Comparison of ENCODE assay signal across 10 mouse cellular contexts in the genomic region with DNA sequence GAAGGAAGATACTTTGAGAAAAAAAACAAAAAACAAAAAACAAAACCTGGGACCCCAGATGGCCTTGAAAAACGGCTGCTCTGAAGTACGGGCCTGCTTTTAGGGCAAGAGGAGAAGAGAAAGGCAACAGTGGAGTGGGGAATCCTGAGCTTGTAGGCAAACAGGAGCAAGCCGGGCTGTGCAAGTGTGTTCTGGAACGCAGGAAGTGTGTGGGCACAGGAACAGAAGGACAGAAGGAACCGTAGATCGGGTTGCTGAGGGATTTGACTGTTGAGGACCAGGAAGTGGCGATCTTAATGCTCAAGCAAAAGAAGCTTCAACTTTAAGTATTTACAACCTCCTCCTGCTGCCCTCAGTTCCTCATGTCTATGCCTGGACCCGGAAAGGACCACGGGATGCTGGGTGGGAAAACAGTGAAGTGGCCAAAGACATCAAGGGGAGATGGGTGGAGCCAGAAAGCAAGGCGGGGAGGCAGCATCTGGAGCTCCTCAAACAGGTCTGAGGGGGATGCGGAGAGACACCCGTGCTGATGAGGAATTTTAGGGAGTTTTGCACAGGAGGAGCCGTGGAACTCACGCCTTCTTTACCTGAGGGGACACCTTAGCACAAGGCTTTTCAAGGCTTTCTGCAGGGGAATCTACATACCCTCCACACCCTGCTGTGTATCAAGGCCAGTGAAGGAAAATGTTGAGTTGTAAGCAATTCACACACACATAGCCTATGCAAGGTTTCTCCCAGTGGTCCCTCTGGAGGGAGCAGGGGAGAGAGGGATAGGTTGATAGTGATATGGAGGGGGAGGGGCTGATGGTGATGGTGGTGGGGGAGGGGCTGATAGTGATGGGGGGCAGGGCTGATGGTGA. TPM values are rescaled to one million over a fixed set of nuclear protein-coding genes. Genes with fewer than 3 reads are reported as not detected.
DNase-seq lines count a peak whose midpoint lies in the region; ATAC-seq and TF ChIP-seq lines count a peak whose summit lies in the region.
"Had no signal": no experiment of that assay in that cellular context is flagged by ENCODE, and none has a peak within 500 bp of the region (broad histone marks: within the 10 kb centered on the region; RNA-seq: fewer than 3 reads in every experiment).

No protein-coding gene starts in this region.

- no peak overlapping the region for H3K9ac ChIP-seq in kidney, embryonic 14.5 days (ENCODE audit: low read depth, low read length)
- H3K9ac ChIP-seq in heart, embryonic 16.5 days (ENCODE audit: low read length), result peak overlapping the region; percentile 21; the same call in 1 of the 2 replicates
- H3K9ac ChIP-seq in limb, embryonic 13.5 days, result no peak overlapping the region
- H3K9ac ChIP-seq in hindbrain, embryonic 12.5 days, result no peak overlapping the region

- WGBS in kidney, embryonic 14.5 days, result 18% methylated on average over 14 of the region's 14 CpGs
- 35% methylated on average over 14 of the region's 14 CpGs for WGBS in kidney, adult 2 months
- WGBS in heart, embryonic 16.5 days, result 37% methylated on average over 14 of the region's 14 CpGs
- 28% methylated on average over 14 of the region's 14 CpGs for WGBS in limb, embryonic 13.5 days
- WGBS in hindbrain, embryonic 12.5 days, result 41% methylated on average over 14 of the region's 14 CpGs

- peaks cover 13% of the 10 kb centered on the region; the same call in 1 of the 2 replicates for H3K4me1 ChIP-seq in kidney, embryonic 14.5 days (ENCODE audit: control insufficient read depth, insufficient read depth, low read length)
- no peaks in the 10 kb centered on the region for H3K4me1 ChIP-seq in kidney, adult 2 months (ENCODE audit: control insufficient read depth, insufficient read depth, low read length)
- peaks cover 18% of the 10 kb centered on the region for H3K4me1 ChIP-seq in heart, embryonic 16.5 days (ENCODE audit: control insufficient read depth, insufficient read depth, low read length)
- peaks cover 6% of the 10 kb centered on the region; the same call in 1 of the 2 replicates for H3K4me1 ChIP-seq in limb, embryonic 13.5 days
- H3K4me1 ChIP-seq in hindbrain, embryonic 12.5 days, result 0 out of 2 replicates have a peak, but pooled peaks cover 8% of the 10 kb centered on the region

- no peaks in the 10 kb centered on the region for H3K27me3 ChIP-seq in kidney, embryonic 14.5 days (ENCODE audit: control insufficient read depth, insufficient read depth, low read length)
- H3K27me3 ChIP-seq in kidney, adult 2 months (replicated peaks; ENCODE audit: control insufficient read depth, insufficient read depth, low read length), result no peaks in the 10 kb centered on the region
- no peaks in the 10 kb centered on the region for H3K27me3 ChIP-seq in heart, embryonic 16.5 days (ENCODE audit: control insufficient read depth, insufficient read depth, low read length)
- peaks cover 12% of the 10 kb centered on the region; the same call in 1 of the 2 replicates for H3K27me3 ChIP-seq in limb, embryonic 13.5 days
- no peaks in the 10 kb centered on the region for H3K27me3 ChIP-seq in hindbrain, embryonic 12.5 days

- H3K9me3 ChIP-seq in kidney, embryonic 14.5 days (ENCODE audit: control insufficient read depth, low read length), result no peaks in the 10 kb centered on the region
- no peaks in the 10 kb centered on the region for H3K9me3 ChIP-seq in heart, embryonic 16.5 days (replicated peaks; ENCODE audit: control insufficient read depth, low read length)
- no peaks in the 10 kb centered on the region for H3K9me3 ChIP-seq in limb, embryonic 13.5 days
- H3K9me3 ChIP-seq in hindbrain, embryonic 12.5 days (replicated peaks), result no peaks in the 10 kb centered on the region

- H3K4me2 ChIP-seq in kidney, embryonic 14.5 days (replicated peaks; ENCODE audit: low read depth, low read length), result peak overlapping the region; percentile 12; the same call in 1 of the 2 replicates
- H3K4me2 ChIP-seq in heart, embryonic 16.5 days (ENCODE audit: low read depth, low read length), result no peak overlapping the region
- 0 out of 2 replicates have a peak overlapping the region, but pooled peaks have one; percentile 16 for H3K4me2 ChIP-seq in limb, embryonic 13.5 days (replicated peaks)
- H3K4me2 ChIP-seq in hindbrain, embryonic 12.5 days (replicated peaks), result no peak overlapping the region

- DNase-seq in kidney, adult 2 months, result no peak
- DNase-seq in ZHBTc4 (ENCODE audit: low read depth, low spot score), result peak; percentile 38
- no peak for DNase-seq in adrenal gland, postnatal 10 days
- no peak for DNase-seq in right cerebral cortex, postnatal 36 days (ENCODE audit: low spot score in 2 of 2)

- no peak for TF ChIP-seq POLR2A in kidney, adult 2 months (IDR thresholded peaks at IDR 0.05; ENCODE audit: low read depth, low read length)

- H3K4me3 ChIP-seq in kidney, embryonic 14.5 days (ENCODE audit: low read length), result no peak overlapping the region
- no peak overlapping the region for H3K4me3 ChIP-seq in kidney, adult 2 months (ENCODE audit: insufficient read depth, low read depth, low read length)
- H3K4me3 ChIP-seq in heart, embryonic 16.5 days (ENCODE audit: low read length), result no peak overlapping the region
- no peak overlapping the region for H3K4me3 ChIP-seq in limb, embryonic 13.5 days
- no peak overlapping the region for H3K4me3 ChIP-seq in hindbrain, embryonic 12.5 days
- H3K4me3 ChIP-seq: myocyte had no signal

- H3K27ac ChIP-seq in kidney, embryonic 14.5 days (ENCODE audit: low read depth, low read length), result no peak overlapping the region; the same call in 1 of the 2 replicates
- no peak overlapping the region for H3K27ac ChIP-seq in kidney, adult 2 months (ENCODE audit: insufficient read depth, low read depth, low read length)
- H3K27ac ChIP-seq in heart, embryonic 16.5 days (ENCODE audit: low read length), result peak overlapping the region; percentile 17
- no peak overlapping the region for H3K27ac ChIP-seq in limb, embryonic 13.5 days
- H3K27ac ChIP-seq in hindbrain, embryonic 12.5 days, result no peak overlapping the region

- ATAC-seq in kidney, embryonic 14.5 days (ENCODE audit: low FRiP score, low TSS enrichment), result peak; percentile 62
- no peak for ATAC-seq in heart, embryonic 16.5 days (replicated peaks; ENCODE audit: extremely low read depth, insufficient read depth, low FRiP score)
- no peak for ATAC-seq in limb, embryonic 13.5 days (ENCODE audit: low FRiP score, low read depth)
- ATAC-seq in hindbrain, embryonic 12.5 days (ENCODE audit: low FRiP score), result no peak

- no peaks in the 10 kb centered on the region for H3K36me3 ChIP-seq in kidney, embryonic 14.5 days (ENCODE audit: control insufficient read depth, insufficient read depth, low read length)
- H3K36me3 ChIP-seq in kidney, adult 2 months (ENCODE audit: control insufficient read depth, insufficient read depth, low read length), result no peaks in the 10 kb centered on the region
- no peaks in the 10 kb centered on the region for H3K36me3 ChIP-seq in heart, embryonic 16.5 days (ENCODE audit: control insufficient read depth, insufficient read depth)
- no peaks in the 10 kb centered on the region for H3K36me3 ChIP-seq in limb, embryonic 13.5 days
- no peaks in the 10 kb centered on the region for H3K36me3 ChIP-seq in hindbrain, embryonic 12.5 days

- no peak for TF ChIP-seq CTCF in kidney, adult 2 months (conservative IDR thresholded peaks at IDR 0.05; ENCODE audit: insufficient read depth, insufficient read length, low read depth, low read length)

RNA-seq across cellular contexts. Expression of gene Fgl2, which starts 11.2 kb away (rescaled TPM):
- polyA plus RNA-seq in kidney, embryonic 14.5 days (2014; fragmentation: Nextera tagmentation; extraction: Ambion mirVana), result 0.87 and 0.94 TPM in 2 replicates
- 2.9 and 3.2 TPM in 2 replicates for polyA plus RNA-seq in kidney, adult 2 months (2012; rRNA removed)
- 32.4 and 40.2 TPM in 2 replicates for polyA plus RNA-seq in heart, embryonic 16.5 days (2015; fragmentation: Nextera tagmentation; extraction: Ambion mirVana)
- 0.64 and 0.91 TPM in 2 replicates for polyA plus RNA-seq in limb, embryonic 13.5 days (2015; fragmentation: Nextera tagmentation; extraction: Ambion mirVana)
- 1 to 10 TPM; 7.5 to 9.0 TPM for total RNA-seq in adrenal gland, postnatal 10 days (2021)
- polyA plus RNA-seq in hindbrain, embryonic 12.5 days (2016; fragmentation: Nextera tagmentation; extraction: Ambion mirVana), result 5.6 and 5.7 TPM in 2 replicates

RNA-seq across cellular contexts. Expression of gene Ccdc146, which starts 40.9 kb away (rescaled TPM):
- polyA plus RNA-seq in kidney, embryonic 14.5 days (2014; fragmentation: Nextera tagmentation; extraction: Ambion mirVana), result 0.14 TPM in 1 of 2 replicates, not detected in the other
- polyA plus RNA-seq in kidney, adult 2 months (2012; rRNA removed), result not detected in 2 replicates
- 3.1 and 3.3 TPM in 2 replicates for polyA plus RNA-seq in heart, embryonic 16.5 days (2015; fragmentation: Nextera tagmentation; extraction: Ambion mirVana)
- 0.10 TPM in 1 of 2 replicates, not detected in the other for polyA plus RNA-seq in limb, embryonic 13.5 days (2015; fragmentation: Nextera tagmentation; extraction: Ambion mirVana)
- under 1 TPM in 1 of 2 experiments, not detected in 1; 0.15 TPM for total RNA-seq in adrenal gland, postnatal 10 days (2021)
- 1.7 and 2.1 TPM in 2 replicates for polyA plus RNA-seq in hindbrain, embryonic 12.5 days (2016; fragmentation: Nextera tagmentation; extraction: Ambion mirVana)
- polyA plus RNA-seq: large intestine, adult 2 months; myocyte had no signal

RNA-seq across cellular contexts. Expression of gene Fam185a, which starts 41.1 kb away (rescaled TPM):
- polyA plus RNA-seq in kidney, embryonic 14.5 days (2014; fragmentation: Nextera tagmentation; extraction: Ambion mirVana), result 5.8 and 7.4 TPM in 2 replicates
- polyA plus RNA-seq in kidney, adult 2 months (2012; rRNA removed), result 1.9 and 2.6 TPM in 2 replicates
- 9.1 and 9.5 TPM in 2 replicates for polyA plus RNA-seq in heart, embryonic 16.5 days (2015; fragmentation: Nextera tagmentation; extraction: Ambion mirVana)
- polyA plus RNA-seq in limb, embryonic 13.5 days (2015; fragmentation: Nextera tagmentation; extraction: Ambion mirVana), result 5.0 and 5.1 TPM in 2 replicates
- total RNA-seq in adrenal gland, postnatal 10 days (2021), result 10 to 100 TPM; 12.9 to 13.2 TPM
- polyA plus RNA-seq in hindbrain, embryonic 12.5 days (2016; fragmentation: Nextera tagmentation; extraction: Ambion mirVana), result 5.4 and 5.7 TPM in 2 replicates

Comparison
In these comparisons a context has a peak if more than half of its experiments do, and no peak if none do; other contexts are left out.
1. H3K4me2 ChIP-seq: peak in kidney, embryonic 14.5 days (single experiment) and limb, embryonic 13.5 days (single experiment); none in heart, embryonic 16.5 days (single experiment) and hindbrain, embryonic 12.5 days (single experiment).